Mouse (Mus musculus): ENCODE data around the gene Speer4f1. TPM values are rescaled to one million over a fixed set of nuclear protein-coding genes. Genes with fewer than 3 reads are reported as not detected.
"Not testable (repeated sequence)": the region's sequence is repeated elsewhere in the genome, so short reads cannot be mapped to it uniquely, and the experiment has no call there.

Gene Speer4f1
- total RNA-seq (2015; ENCODE audit: low replicate concordance) (not detected in 2 replicates), total RNA-seq (2017; ENCODE audit: low replicate concordance) (not detected in 2 replicates)

DNA sequence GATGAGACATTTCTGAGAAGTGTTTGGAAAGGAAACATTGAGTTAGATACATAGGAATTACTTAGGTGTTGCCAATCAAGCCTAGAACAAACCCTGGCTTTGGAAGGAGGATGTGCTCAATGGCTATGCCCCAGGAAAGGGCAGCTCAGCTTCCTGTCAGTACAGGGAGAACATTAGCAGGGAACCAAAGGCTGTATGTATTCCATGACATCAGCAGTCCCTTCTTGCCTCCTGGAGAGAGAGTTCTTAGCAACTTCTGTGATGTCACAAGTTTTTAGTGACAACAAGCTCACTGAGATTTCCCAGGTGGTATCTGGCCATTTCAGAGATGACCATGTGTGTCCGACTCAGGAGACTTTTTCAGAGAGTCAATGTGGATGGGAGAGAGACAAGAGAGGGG lies at the start of gene Speer4f1:
Gene Speer4f1 (plus strand): TSS at position 301 of the 400 bp plus-strand sequence.
- ATAC-seq (replicated peaks; ENCODE audit: low FRiP score, poor library complexity, severe bottlenecking), result not testable (repeated sequence)

DNA sequence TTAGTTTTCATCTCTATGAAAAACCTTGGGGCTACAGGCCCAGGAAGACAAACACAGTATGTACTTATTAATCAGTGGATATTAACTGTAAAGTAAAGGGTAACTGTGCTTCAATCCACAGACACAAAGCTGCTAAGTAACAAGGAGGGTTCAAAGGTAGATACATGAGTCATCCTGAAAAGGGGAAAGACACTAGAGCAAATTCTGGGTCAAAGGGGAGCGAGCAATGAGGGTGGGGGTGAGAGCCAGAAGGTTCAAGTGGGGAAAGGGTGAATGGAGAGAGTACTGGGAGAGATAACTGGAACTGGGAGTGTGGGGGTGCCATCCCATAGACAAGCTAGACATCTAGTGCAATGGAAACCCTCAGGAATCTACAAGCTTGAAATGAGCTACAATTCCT lies 49.0 kb upstream of the Speer4f1 start:
- ATAC-seq (replicated peaks; ENCODE audit: low FRiP score, poor library complexity, severe bottlenecking), result no peak

DNA sequence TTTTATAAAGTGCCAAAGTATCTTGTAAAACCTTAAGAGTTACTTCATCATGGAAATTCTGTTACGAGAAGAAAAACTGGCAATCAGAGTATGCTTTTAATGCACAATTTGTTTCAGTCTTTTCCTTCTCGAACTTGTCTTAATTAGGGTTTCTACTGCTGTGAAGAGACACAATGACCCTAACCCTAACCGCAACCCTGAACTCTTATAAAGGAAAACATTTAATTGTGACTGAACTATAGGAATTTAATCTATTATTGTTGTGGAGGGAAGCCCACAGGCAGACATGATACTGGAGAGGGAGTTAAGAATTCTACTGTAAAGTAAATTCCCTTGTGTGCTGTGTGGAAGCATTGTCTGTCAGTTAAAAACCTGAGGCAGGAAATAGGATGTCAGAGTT lies 41.2 kb upstream of the Speer4f1 start:
- no peak for ATAC-seq (replicated peaks; ENCODE audit: low FRiP score, poor library complexity, severe bottlenecking)

DNA sequence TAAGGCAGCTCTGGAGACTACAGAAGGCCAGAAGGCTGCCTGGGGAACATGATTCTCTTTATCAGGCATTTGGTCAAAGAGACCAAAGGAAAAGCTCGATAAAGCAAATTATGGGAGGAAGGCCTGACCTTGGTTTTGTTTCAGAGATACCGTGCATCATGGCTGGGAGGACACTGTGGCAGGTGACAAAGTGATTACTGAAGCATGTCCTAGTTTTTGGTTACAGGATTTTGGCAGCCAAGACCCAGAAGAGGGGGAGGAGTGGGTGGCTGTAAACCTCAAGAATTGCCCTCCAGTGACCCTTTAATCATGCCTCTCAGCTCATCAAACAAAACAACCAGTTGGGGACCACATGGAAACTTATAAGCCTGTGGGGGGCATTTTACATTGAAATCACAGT lies 39.7 kb upstream of the Speer4f1 start:
- no peak for ATAC-seq (replicated peaks; ENCODE audit: low FRiP score, poor library complexity, severe bottlenecking)

DNA sequence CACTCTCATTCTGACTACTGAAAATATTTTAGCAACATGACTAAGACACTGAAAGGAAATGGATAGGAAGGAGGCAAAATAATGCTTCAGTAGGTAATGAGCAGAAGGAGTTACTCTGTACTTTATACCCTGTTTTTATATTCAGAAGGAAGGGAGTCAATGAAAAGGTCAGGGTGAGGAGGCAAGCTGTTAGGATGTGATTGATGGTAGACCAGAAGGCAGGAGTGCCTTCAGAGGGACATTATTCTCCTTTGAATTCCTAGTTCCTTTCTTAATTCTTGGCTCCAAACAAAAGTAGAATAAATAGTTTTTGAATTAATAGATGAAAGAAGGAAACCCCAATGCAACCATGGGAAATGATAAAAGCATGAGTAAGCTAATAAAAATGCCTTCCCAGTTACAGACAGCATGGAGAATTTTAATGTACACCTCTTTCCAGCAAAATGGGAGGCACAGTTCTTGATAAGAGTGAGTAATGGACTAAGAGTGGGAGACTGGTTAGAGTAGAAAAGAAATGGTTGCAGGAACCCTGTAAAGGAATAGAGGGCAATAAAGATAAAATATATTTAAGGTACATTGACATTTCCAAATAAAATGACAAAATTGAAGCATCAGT lies 36.3 kb upstream of the Speer4f1 start:
- no peak for ATAC-seq (replicated peaks; ENCODE audit: low FRiP score, poor library complexity, severe bottlenecking)

DNA sequence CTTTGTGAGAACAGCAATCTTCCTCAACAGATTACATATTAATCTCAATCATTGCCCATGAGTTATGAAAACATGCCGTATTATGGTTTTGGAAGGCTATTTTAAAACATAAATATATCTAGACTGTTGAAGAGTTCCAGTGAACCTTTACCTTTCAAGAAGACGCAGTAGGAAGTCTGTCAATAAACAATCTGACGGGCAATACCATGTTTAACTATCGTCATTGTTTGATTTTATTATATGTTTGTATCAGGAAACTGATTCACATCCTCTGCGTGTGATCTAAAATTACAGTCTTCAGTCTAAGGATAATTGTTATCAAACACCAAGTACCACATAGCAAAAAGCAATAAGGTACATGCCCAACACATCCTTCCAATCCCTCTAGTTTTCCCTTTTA lies 21.8 kb upstream of the Speer4f1 start:
- ATAC-seq (replicated peaks; ENCODE audit: low FRiP score, poor library complexity, severe bottlenecking), result no peak

DNA sequence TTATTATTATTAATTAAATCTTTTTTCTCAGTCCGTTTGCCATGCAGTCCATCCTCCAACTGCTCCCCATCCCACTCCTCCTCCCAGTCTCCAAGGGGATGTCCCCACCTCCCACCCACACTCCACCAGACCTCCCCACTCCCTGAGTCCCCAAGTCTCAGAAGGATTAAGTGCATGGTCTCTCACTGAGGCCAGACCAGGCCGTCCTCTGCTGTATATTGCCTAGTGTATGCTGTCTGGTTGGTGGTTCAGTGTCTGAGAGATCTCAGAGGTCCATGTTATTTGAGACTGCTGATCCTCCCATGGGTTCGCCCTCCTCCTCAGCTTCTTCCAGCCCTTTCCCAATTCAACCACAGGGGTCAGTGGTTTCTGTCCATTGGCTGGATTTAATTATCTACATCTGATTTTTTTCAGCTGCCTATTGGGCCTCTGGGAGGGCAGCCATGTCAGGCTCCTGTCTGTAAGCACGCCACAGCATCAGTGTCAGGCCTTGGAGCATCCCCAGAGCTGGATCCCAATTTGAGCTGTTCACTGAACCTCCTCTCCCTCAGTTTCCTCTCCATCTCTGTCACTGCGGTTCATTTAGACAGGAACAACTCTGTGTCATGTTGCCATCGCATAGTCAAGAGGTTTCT lies 20.8 kb upstream of the Speer4f1 start:
- no peak for ATAC-seq (replicated peaks; ENCODE audit: low FRiP score, poor library complexity, severe bottlenecking)

DNA sequence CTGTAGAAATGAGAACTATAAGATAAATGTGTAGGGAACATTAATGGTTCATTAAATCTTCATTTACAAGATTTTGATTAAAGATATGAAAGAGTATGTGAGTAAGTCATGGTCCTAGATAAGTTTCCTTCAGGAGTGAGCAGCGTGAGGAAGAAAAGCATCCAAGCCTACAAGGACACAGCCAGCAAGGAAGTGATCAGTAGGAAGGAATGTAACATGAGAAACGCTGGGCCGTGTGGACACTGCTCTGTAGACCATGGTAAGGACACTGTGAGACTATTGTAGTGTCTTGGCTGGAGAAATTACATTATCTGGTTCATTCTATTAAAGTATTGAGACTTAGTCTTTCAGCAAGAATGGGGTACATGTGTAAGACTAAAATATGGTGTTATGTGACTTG lies 19.2 kb upstream of the Speer4f1 start:
- no peak for ATAC-seq (replicated peaks; ENCODE audit: low FRiP score, poor library complexity, severe bottlenecking)

DNA sequence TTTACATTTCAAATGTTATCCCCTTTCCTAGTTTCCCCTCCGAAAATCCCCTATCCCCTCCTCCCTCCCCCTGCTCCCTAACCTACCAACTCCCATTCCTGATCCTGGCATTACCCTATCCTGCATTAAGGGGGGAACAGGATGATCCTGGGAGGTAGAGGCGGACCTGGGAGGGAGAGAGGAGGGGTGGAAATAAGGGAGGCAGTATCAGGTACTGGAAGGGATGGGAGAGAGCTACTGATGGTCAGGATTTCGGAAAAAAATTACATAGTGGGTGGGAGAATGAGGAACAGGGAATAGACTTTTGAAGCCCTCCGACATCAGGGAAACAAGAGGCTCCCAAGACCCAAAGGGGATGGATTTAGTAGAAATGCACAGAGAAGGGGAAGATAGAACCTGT lies 7.8 kb upstream of the Speer4f1 start:
- not testable (repeated sequence) for ATAC-seq (replicated peaks; ENCODE audit: low FRiP score, poor library complexity, severe bottlenecking)

DNA sequence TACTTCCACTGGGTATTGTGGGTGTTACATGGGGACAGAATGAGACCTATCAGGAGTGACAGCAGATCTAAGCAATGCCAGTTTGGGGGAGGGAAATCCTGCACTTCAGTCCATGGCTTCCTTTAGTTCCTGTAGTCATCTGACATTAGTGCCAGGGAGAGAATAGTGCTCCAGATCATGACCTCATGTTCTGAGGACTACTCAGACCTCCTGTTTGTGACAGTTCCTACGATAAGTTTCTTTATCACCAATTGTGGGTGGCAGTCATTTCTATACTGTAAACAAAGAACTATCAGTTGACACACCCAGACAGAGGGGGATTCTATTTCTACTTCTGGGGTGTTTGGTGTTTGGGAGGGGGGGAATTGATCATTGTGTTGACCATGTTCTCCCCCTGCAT lies 578 bp downstream of the Speer4f1 start:
- ATAC-seq (replicated peaks; ENCODE audit: low FRiP score, poor library complexity, severe bottlenecking), result no peak

DNA sequence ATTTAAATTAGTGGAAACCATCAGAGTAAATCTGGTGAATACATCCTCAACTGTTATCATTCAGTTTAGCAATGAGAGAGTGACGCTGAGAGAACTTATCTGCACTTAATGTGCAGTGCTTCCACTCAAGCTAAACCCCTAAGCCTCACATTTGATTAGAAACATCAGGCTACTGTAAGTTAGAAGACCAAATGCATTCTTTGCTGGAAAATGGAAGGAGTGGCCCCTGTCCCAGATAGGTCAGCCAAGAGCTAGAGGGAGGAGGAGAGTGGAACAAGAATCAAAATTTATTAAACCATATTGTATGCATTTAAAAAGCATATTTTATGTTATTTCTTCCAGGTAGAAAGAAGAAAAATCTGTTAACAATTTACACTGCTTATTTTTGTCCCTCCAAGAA lies 14.0 kb downstream of the Speer4f1 start:
- no peak for ATAC-seq (replicated peaks; ENCODE audit: low FRiP score, poor library complexity, severe bottlenecking)

DNA sequence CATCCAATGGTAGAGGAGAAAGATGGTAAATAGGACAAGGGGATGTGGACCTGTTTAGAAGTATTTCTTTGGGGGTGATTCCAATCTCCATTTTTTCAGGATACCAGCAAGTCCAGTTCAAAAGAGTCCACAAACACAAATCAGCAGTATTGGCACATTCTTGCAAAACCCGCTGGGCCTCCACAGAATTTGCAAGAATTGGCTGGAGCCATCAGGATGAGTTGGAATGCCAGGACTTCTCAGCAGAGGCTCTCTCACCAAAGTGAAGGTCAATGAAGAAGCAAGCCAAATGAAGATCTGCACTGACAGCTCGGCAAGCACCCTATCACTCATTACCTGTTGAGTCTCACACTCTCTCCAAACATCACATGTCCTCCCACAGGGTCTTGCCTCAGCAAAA lies 19.7 kb downstream of the Speer4f1 start:
- no peak for ATAC-seq (replicated peaks; ENCODE audit: low FRiP score, poor library complexity, severe bottlenecking)

DNA sequence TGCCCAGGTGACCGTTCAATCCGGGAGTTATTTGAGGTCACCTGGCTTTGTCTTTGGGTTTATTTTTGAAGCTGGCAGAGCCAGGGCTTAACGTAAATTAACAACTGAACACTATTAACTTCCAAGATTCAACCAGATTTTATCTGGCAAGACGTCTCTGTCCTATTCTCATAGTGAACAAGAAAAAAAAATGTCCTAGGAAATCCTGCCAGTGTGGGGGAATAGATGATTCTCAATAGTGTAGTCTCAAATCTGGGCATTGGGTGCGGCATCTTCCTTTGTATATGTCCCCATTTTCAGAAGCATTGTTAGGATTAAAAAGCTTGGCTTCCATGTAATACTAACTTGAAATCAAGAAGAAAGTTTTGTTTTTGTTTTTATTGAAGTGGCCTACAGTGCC lies 20.8 kb downstream of the Speer4f1 start:
- ATAC-seq (replicated peaks; ENCODE audit: low FRiP score, poor library complexity, severe bottlenecking), result no peak

DNA sequence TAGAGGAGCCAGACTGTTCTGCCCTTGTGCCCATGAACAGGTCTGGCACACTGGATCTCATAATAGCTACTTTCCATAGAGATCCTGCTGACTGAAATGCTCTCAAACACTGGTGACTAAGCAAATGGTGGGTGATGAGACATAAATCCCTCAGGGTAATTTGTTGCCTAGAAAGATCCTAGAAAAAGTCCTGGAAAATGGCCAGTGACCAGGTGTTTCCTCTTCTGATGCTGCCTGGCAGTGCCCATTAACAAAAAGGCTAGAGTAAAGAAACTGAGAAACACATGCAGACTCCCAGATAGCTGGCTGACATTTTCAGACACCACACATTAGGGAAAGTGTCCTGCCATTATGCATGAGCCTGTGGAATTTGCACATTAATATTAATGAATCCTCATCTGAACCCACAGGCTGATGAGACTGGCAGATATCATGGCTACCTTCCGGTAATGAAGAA lies 24.0 kb downstream of the Speer4f1 start:
- ATAC-seq (replicated peaks; ENCODE audit: low FRiP score, poor library complexity, severe bottlenecking), result no peak

DNA sequence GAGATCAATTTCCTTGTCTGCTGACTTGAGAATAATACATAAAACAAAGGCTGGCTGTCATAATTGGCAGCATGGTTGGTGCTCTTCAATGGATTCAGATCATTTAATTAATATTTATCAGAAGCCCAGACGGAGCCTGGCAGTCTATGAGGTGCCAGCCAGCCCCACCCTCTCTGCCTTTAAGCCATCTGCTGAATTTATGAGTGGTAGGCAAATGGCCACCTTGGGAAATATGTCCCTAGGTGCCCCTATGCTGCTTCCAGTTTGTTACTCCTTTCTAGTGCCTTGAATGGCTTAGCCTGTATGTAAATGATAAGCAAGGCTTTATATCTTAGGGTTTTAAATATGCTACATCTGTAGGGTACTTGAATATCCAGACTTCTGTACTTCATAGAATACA lies 25.0 kb downstream of the Speer4f1 start:
- ATAC-seq (replicated peaks; ENCODE audit: low FRiP score, poor library complexity, severe bottlenecking), result no peak

DNA sequence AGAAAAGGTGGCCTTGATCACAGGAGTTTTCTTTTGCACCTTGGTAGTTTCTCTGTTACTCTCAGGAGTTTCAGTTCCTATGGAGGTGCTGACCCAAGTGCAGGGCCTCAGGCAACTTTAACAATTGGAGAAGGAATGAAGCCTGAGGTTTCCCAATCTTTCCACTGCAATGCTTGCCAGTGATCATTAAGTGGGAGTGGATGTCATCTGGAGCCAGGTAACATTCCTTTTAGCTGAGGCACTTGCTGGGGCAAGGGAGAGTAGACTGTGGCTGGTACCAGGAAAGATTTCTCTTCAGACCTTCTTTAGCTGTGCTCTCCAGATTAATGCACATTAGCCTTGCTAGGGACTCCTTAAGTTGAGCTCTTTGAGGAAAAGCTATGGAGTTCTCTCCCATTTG lies 29.6 kb downstream of the Speer4f1 start:
- no peak for ATAC-seq (replicated peaks; ENCODE audit: low FRiP score, poor library complexity, severe bottlenecking)

DNA sequence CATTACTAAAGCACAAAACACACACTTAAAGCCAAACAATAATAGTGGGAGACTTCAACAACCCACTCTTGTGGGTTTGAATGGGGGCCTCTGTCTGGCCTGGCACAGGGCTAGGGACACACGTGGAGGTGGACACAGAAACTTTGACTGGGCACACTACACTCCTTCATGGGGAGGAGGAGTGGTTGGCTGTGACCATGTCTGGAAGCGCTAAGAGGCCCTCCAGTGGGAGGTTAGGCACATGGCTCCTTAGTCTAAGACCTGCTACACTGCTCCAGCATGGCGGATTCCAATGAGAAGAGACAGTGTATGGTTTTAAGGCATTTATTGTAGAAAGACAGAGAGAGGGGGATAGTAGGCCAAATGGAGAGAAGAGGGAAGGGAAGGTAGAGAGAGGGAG lies 32.1 kb downstream of the Speer4f1 start:
- no peak for ATAC-seq (replicated peaks; ENCODE audit: low FRiP score, poor library complexity, severe bottlenecking)

Other genes starting within 250 kb of the Speer4f1 start
- gene Speer4f2, start 102.9 kb upstream of the Speer4f1 start, total RNA-seq (2015; ENCODE audit: low replicate concordance), result not detected in 2 replicates
- not detected in 2 replicates for gene Speer4f2, start 102.9 kb upstream of the Speer4f1 start, total RNA-seq (2017; ENCODE audit: low replicate concordance)
- not detected in 2 replicates for gene Sema3c, start 98.2 kb downstream of the Speer4f1 start, total RNA-seq (2015; ENCODE audit: low replicate concordance)
- not detected in 2 replicates for gene Sema3c, start 98.2 kb downstream of the Speer4f1 start, total RNA-seq (2017; ENCODE audit: low replicate concordance)